Mouse (Mus musculus) stomach, postnatal 0 days (tissue): ENCODE data around the gene Mrap.

Experiments used
- CTCF ChIP-seq: IDR thresholded peaks from 2 replicates; pipeline ENCODE4 v1.5.1; 2016; ENCODE audit warnings: antibody characterized with exemption, low read depth, mild to moderate bottlenecking, moderate library complexity
- EP300 ChIP-seq: optimal IDR thresholded peaks from 2 replicates; pipeline ENCODE3; 2016; ENCODE audit warnings: antibody characterized with exemption

GRCm38 (mm10) chr16:90774216-90774615 is 36.2 kb downstream of the Mrap start:
- TF ChIP-seq CTCF (no peak), EP300 (no peak)
